Mouse (Mus musculus) cerebellum, postnatal 4 days (tissue): ENCODE results near the gene Gdf5.

ENCODE experiments used
- DNase-seq, 2 experiments: peaks; one replicate each; pipeline ENCODE4 v3.0.0; 2022; ENCODE audit warnings: low spot score in 2 of 2, mixed read lengths in 1 of 2

The Gdf5 gene

DNA sequence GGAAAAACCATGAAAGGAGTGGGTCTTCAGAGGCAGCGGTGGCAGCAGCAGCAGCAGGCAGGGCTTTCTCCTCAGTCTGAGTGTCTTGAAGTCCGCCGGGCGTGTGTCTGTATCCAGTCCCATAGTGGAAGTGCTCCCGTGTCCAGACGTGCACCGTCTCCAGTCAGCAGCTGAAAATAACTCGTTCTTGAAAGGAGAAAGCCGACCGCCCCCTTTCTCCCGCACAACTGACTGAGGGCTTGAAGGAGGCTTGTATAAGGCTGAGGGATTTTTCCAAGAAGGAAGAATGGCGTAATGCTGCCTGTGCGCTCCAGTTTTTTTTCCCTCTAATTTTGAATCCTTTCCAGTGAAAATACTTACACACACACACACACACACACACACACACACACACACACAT, at the start of gene Gdf5:
TSS of gene Gdf5 (minus strand) at position 244 of the 400 bp plus-strand sequence.
- no peak for DNase-seq

DNA sequence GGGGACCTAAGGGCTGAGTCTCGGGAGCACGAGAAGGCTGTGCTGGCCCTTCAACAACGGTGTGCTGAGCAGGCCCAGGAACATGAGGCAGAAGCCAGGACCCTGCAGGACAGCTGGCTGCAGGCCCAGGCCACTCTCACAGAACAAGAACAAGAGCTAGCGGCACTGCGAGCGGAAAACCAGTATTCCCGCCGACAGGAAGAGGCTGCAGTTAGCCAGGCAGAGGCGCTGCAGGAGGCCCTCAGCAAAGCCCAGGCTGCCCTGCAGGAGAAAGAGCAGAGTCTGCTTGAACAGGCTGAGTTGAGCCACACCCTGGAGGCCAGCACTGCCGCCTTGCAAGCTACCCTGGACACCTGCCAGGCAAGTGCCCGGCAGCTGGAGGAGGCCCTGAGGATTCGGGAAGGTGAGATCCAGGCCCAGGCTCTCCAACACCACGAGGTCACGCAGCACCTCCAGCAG, 46.7 kb upstream of the Gdf5 start:
- DNase-seq: peak; percentile 63 to 88

DNA sequence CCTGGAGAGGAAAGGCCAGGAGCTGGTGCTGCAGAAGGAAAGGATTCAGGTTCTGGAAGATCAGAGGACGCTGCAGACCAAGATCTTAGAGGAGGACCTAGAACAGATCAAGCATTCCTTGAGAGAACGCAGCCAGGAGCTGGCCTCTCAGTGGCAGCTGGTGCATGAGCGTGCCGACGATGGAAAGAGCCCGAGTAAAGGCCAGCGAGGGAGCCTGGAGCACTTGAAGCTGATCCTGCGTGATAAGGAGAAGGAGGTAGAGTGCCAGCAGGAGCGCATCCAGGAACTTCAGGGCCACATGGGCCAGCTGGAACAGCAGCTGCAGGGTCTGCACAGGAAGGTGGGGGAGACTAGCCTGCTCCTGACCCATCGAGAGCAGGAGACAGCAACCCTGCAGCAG, 46.0 kb upstream of the Gdf5 start:
- DNase-seq: peak in 1 of 2 experiments; percentile 16

DNA sequence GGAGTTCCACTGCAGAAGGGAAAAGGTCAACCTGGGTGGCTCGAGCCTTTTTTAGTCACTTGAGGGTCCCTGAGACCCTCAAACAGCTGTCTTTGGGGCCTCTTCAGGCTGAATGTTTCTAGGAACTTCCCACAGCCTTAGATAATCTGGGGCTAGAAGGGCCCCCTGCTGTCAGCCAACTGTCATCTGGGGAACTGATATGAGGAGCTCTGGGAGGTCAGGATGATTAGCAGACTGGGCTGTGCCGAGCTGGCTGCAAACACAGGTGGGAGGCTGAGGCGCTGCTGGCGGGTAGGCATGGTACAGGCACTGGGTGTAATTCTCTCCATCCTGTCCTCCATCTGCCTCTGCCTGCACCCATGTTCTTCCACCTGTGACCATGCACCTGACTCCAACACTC, 43.9 kb upstream of the Gdf5 start:
- no peak for DNase-seq

DNA sequence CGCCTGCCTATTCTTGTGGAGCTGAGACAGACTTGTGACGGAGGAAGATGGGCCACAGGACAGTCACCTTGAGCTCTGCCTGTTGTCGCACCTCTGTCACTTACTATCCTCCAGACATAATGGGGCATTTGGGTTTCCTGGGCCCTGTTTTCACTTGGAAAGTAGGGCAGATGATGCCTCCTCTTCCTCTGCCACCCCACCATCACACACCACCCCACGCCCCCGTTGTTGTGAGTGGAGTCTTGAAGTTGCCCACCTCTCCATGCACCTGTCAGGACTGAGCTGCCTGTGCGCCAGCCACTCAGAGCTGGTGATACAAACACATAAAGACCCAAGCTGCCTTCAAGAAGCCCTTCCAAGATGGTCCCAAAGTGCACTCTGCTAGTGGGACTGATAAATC, 42.0 kb upstream of the Gdf5 start:
- no peak for DNase-seq

DNA sequence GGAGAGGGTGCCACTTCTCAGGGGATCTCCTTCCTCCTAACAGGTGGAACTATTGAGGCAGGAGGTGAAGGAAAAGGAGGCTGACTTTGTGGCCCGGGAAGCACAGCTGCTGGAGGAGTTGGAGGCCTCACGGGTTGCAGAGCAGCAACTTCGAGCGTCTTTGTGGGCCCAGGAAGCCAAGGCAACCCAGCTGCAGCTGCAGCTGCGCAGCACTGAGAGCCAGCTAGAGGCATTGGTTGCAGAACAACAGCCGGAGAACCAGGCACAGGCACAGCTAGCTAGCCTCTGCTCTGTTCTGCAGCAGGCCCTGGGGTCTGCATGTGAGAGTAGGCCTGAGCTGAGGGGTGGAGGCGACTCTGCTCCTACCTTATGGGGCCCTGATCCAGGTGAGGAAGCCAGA, 40.6 kb upstream of the Gdf5 start:
- no peak for DNase-seq

DNA sequence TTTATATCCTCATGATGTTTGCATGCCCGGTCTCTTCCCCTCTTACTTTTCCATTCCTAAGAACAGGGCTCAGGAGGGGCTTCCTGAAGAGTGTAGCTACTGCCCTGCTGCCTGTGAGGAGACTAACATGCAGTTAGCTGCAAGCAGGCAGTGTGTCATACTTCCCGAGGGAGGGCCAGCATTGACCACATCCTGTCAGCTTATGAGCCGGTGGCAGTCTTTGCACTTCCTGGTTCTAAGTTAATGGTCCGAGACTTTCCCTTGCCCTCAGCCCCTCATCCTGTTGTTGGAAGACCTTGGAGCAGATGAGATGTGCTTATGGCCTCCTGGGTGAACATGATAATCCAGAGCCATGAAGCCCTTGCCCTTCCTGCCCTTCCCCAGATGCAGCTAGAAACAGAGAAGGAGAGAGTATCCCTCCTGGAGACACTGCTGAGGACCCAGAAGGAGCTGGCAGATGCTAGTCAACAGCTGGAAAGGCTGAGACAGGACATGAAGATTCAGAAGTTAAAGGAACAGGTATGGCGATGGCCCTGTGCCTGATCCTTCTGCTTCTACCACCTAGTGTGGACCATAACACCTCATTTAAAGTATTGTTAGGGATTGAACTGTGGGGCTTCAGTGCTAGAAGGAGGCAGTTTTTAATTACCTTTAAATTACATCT, 34.3 kb upstream of the Gdf5 start:
- DNase-seq: no peak

DNA sequence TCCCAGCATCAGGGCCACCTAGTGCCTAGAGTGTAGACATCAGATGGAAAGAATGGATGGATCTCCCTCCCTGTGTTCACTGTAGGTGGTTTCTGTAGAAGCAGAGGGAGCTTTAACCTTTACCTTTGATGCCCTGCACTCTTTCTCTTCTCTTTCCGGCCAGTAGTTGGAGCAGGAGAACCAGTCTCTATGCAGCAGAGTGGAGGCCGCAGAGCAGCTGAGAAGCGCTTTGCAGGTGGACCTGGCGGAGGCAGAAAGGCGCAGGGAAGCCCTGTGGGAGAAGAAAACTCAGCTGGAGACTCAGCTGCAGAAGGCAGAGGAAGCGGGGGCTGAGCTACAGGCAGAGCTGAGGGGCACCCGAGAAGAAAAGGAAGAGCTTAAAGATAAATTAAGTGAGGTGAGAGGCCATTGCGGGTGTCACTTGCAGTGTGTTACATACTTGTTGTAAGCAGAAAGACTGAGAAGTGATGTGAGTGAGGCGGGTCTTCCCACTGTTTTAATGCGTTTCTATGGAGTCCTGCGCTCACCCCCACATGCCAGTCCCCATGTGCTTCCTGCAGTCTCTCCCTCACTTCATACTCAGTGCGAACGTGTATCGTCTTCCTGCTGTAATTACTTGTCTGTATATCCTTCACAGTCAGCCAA, 29.0 kb upstream of the Gdf5 start:
- no peak for DNase-seq

DNA sequence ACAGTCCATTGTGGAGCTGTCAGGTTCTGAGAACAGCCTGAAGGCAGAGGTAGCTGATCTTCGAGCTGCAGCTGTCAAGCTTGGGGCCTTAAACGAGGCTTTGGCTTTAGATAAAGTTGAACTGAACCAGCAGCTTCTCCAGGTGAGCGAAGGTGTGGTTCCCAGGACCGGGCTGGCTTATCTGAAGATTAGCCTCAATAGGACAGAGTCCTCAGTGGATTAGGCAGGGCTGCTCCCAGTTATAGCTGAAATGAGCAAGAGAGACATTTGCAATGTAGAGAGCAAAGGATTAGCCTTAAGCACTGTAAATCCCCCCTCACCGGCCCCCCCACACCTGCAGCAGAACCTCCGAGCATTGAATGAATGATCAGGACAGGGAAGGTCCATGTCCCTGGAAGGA, 28.2 kb upstream of the Gdf5 start:
- DNase-seq: no peak

DNA sequence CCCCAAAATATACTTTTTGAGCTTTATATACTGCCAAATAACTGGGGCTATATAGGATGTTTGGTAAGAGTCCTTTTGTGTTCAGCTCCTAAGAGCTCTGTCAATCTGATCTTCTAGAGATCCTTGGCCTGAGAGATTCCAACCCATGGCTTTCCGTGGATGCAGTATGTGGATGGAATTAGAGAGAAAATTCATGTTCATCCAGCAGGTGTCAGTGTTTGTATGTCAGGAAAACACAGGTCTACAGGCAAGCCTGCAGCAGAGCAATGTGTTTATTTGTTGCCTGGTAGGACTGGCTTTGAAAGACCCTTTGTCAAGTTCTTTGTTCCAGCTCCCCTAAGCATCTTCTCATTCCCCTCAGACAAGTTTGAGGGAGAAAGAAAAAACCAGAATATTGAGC, 17.8 kb upstream of the Gdf5 start:
- no peak for DNase-seq

DNA sequence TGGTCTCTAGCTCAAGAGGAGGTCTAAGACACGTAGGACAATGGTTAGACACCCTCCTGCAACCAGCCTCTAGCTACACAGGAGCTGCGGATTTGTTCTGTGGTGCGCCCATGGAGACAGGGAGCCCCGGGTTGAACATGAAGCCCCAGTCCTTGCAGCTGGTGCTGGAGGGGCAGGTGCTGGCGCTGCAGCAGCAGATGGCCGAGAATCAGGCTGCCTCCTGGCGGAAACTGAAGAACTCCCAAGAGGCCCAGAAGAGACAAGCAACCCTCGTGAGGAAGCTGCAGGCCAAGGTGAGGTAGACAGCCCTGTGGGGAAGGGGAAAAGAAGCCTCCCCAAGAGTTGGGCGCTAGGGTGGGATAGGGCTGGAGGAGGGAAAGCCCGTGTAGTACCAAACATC, 16.7 kb upstream of the Gdf5 start:
- DNase-seq: no peak

DNA sequence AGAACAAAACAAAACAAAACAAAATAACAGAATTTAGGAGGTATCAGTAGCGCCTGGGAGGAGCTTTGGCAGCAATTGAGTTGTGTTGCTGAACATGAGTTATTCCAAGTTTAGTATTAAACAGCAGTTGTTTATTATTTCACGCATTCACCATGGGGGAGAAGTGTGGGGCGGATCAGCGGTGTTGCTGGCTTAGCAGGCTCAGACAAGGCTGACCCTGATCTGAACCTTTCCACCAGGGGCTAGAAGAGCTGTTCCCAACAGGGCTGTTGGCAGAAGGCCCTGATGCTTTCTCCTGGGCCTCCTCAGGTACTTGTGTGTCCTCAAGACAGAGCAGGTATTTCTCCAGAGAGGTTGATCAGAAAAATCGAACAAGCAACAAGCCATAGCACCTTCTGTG, 14.8 kb upstream of the Gdf5 start:
- DNase-seq: no peak

DNA sequence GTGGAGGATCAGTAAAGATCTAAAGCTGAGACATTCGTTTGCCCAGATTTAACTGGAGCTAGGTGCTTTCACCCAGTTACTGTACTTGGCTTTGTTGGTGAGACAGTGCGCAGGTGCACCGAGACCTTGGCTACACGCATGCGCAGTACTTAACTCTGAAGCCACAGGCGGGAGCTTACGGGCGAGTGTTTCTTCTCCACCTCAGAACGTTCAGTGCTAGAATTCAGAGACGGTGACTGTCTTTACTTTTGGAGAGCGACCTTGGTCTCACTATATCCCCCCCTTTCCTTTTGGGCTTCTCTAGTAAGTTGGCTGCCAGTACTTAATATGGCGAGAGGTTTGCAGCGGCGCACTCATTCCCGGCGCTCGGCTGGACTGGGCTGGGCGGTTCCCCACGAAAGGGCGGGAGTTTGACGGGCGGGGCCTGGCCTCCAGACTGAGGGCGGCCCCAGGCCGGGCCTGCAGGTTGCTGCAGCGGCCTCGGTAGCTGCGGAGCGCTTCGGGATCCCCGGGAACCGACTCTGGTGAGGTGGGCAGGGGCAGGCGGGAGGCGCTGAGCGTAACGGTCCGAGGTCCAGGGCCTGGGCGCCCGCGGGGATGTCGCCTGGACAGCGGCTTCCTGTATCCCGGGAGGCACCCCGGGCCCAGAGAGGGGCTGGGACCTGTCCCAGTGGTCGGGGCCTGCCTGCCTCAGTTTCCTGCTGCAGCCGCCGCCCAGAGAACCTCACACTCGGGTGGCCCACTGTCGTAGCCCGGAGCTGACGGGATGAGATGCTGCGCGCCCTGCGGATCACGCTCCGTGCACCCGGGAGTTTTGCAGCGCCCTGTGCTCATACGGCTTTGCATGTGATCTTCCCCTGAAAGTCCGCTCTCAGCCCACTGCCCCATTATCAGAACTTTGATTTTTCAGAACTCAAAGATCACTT, 11.2 kb upstream of the Gdf5 start, which contains the start of gene Cep250:
TSS of gene Cep250 (plus strand) at position 325 of the 926 bp plus-strand sequence.
- peak; percentile 68 to 85 for DNase-seq

DNA sequence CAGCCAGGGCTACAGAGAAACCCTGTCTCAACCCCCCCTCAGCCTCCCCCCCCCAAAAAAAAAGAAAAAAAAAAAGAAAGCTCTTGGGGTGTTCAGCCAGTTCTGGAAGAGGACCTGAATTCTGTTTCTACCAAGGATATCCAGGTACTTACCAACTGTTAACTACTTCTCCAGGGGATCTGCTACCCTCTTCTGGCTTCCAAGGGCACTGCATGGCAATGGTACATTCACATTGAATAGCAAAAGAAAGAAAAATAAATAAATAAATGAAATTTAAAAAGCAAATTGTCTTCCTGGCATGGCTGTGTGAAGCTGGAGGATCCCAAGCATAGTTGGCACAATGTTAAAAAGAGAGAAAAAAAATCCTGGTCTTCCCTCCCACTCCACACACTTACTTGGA, 6.8 kb upstream of the Gdf5 start:
- peak in 1 of 2 experiments; percentile 68 for DNase-seq

DNA sequence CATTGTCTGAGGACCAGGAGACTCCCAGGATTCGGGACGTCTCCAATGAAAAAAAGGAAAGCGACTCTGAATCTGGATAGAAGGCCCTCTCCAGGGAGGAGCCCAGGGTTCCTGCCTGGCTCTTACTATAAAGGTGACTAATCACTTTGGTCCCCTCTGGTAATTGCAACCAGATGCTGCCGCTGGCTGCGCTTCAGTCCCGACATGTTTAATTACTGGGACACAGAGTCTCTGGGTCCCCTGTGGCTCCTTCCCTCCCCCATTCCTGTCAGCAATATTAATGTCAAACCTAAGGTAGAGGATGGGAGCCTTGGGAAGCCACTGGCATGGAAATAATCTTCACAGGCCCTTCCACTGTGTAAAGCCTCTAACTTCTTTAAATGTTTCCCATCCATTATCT, 4.2 kb upstream of the Gdf5 start:
- DNase-seq: no peak

DNA sequence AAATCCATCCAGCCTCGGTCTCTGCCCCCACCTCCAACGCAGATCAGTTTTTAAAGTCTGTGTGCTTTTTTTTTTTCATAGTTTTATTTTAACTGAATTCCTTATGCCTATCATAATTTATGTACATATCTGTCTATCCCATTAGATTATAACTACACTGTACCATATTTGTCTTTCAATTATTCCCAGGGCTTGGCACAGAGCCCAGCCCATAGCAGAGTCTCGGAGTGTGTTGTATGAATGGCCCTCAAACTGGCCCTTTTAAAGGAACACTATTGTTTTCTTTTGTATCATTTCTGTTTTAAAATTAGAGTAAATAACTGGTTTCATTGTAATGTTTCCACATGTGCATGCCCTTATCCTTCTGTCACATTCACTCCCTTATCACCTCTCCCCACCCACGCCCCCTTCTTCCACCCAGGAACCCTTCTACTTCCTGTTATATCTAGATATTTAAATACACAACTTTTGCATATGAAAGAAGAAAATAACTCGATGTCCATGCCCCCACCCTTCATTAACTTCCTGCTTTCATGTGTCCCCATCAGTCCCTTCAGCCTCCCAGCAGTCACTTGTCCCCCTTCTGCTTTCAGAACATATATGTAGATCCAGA, 2.3 kb upstream of the Gdf5 start:
- DNase-seq: no peak

DNA sequence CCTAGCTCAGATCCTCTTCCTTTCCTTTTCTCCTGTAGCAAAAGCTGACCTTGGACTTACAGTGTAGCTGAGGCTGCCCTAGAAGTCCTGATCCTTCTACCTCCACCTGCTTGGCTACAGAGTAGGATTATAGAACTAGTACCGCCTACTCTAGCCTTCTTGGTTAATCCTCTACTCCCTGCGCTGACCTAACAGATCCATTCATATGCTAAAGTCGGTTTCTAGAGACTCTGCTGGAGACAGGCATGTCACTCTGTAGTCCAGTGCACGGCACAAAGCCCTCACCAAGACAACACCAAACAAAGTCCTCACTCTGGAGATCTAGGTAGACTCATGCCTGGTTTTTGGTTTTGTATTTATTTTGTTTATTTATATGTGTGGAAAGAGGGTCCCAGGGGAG, 1.3 kb upstream of the Gdf5 start:
- no peak for DNase-seq

DNA sequence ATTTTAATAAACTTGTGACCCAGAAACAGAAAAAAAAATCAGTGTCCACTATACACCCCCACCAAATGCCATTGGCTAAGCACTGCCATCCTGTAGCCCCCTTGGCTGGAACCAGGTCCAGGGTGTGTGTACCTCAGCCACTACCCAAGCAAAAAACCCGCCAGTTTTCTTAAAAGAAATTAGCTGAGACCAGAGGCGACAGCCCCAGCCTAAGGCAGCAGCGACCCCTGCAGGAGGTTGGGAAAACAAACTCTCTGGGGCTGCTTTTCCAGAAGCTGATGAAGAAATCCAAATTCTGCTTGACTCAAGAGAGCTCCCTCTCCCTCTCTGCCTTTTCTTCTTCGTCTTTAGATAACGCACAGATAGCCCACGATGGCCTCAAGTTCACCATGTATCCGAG, 902 bp upstream of the Gdf5 start:
- peak; percentile 55 to 76 for DNase-seq

DNA sequence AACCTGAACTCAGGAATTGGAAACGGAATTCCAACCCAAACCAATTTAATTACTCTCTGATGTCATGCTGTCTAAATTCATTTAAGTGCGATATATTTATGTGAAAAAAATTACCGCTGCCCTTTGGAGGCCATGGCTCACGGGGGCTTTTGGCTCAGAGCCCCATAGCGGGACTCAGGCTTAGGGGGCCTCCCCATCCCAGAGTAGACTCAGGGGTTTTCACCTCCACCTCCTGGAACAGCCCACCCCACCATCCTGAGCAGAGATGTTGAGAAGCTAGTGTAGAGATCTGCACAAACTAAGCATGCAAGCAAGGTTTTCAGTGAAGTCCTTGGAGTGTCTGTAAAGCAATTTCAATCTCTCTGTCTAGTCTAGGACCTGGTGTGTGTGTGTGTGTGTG, 413 bp upstream of the Gdf5 start:
- DNase-seq: no peak

DNA sequence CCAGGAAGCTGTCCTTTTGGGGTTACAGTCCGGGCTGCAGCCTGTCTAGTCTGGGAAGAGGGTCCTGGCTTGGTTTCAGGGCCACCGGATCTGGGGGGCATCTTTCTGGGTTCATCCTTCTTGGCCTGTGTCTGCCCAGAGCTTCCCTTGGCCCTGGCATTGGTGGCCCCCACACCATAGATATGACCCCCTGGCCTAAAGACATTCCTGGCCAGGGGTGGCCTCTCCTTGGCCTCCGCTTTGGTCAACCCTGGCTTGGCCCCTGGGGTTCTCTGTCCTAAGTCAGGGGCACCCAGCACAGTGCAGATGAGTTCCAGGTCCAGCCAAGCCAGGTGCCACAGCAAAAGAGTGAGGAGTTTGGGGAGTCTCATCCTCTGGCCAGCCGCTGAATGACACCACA, 482 bp downstream of the Gdf5 start:
- no peak for DNase-seq

DNA sequence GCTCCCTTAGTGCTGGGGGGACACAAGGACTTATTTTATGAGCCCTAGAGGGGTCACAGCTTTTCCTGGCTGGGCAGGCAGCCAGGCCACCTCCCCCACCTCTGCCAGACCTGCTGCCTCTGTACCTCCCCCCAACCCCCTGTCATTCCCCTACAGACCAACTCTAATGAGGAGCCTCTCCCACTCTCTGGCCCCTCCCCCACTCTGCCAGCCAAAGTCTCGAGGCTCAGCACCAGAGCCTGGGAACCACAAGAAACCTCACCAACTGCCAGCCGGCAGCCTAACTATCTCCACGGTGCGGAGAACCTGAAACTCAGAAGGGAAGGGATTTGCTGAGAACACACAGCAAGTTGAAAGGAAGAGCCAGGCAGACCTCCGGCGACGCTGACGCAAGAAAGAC, 1.7 kb downstream of the Gdf5 start:
- no peak for DNase-seq
